Mouse (Mus musculus) spleen, adult 18-20 months (tissue): ENCODE data around the gene Cdc7.
"Not testable (repeated sequence)": the region's sequence is repeated elsewhere in the genome, so short reads cannot be mapped to it uniquely, and the experiment has no call there.

ENCODE experiments used
- DNase-seq, 2 experiments: peaks; one replicate each; pipeline ENCODE4 v3.0.0; 2022; ENCODE audit warnings: mixed read lengths in 2 of 2

The Cdc7 gene

GRCm38 (mm10) chr5:106963584-106964512 lies at the start of gene Cdc7:
Gene Cdc7, plus strand, starts transcription at chr5:106964322.
- peak; percentile 88 to 94 for DNase-seq

- no peak for DNase-seq
These were observed 44.8 kb upstream of the Cdc7 start for GRCm38 (mm10) chr5:106919315-106919714.

- peak in 1 of 2 experiments; percentile 18 for DNase-seq
These were observed 38.4 kb upstream of the Cdc7 start, which contains the start of gene Hfm1 for GRCm38 (mm10) chr5:106925488-106926368. Gene Hfm1, minus strand, starts transcription at chr5:106926321.

GRCm38 (mm10) chr5:106926369-106926686 lies 37.8 kb upstream of the Cdc7 start:
- DNase-seq: no peak

GRCm38 (mm10) chr5:106927996-106928395 lies 36.1 kb upstream of the Cdc7 start:
- no peak for DNase-seq

GRCm38 (mm10) chr5:106946342-106946741 lies 17.8 kb upstream of the Cdc7 start:
- no peak for DNase-seq

GRCm38 (mm10) chr5:106948683-106949082 lies 15.4 kb upstream of the Cdc7 start:
- no peak for DNase-seq

- DNase-seq: no peak
These were observed 7.7 kb upstream of the Cdc7 start for GRCm38 (mm10) chr5:106956467-106956866.

GRCm38 (mm10) chr5:106959031-106959430 lies 5.1 kb upstream of the Cdc7 start:
- no peak for DNase-seq

- DNase-seq: no peak
These were observed 3.7 kb upstream of the Cdc7 start for GRCm38 (mm10) chr5:106960451-106960850.

GRCm38 (mm10) chr5:106964513-106965014 lies 442 bp downstream of the Cdc7 start:
- DNase-seq: no peak

GRCm38 (mm10) chr5:106966443-106966842 lies 2.3 kb downstream of the Cdc7 start:
- DNase-seq: no peak

- DNase-seq: no peak
These were observed 3.5 kb downstream of the Cdc7 start for GRCm38 (mm10) chr5:106967578-106967977.

GRCm38 (mm10) chr5:106973883-106974282 lies 9.8 kb downstream of the Cdc7 start:
- DNase-seq: no peak

- DNase-seq: no peak
These were observed 15.0 kb downstream of the Cdc7 start for GRCm38 (mm10) chr5:106979156-106979555.

GRCm38 (mm10) chr5:106982298-106982952 lies 18.3 kb downstream of the Cdc7 start:
- no peak for DNase-seq

- DNase-seq: not testable (repeated sequence)
These were observed 20.8 kb downstream of the Cdc7 start for GRCm38 (mm10) chr5:106984934-106985333.

GRCm38 (mm10) chr5:106985594-106985993 lies 21.5 kb downstream of the Cdc7 start:
- DNase-seq: no peak

- DNase-seq: no peak
These were observed 25.1 kb downstream of the Cdc7 start for GRCm38 (mm10) chr5:106989181-106989580.

GRCm38 (mm10) chr5:106989786-106990185 lies 25.7 kb downstream of the Cdc7 start:
- no peak for DNase-seq

GRCm38 (mm10) chr5:106990639-106991299 lies 26.6 kb downstream of the Cdc7 start:
- DNase-seq: peak; percentile 17 to 18

GRCm38 (mm10) chr5:106991300-106991929 lies 27.3 kb downstream of the Cdc7 start:
- no peak for DNase-seq
